Mouse (Mus musculus): Measurements from ENCODE around the gene Bnip2.

DNA sequence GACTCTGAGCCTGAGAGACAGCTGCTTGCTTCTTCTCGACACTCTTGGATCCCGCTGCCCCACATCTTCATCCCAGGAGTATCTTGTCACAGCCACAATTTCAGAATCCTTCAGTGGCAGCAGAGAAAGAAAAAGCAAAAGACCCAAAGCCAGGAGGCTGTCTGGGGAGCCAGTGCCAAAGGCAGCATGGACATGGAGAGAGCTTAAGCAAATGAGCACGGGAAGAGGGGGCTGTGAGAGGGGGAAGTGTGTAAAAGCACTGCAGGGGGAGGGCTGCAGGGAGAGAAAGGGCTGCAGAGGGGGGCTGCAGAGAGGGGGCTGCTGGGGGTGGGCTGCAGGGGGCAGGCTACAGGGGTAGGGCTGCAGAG, 60.1 kb downstream of the Bnip2 start:
- TF ChIP-seq EP300 (IDR thresholded peaks at IDR 0.05; ENCODE audit: low read depth), result no peak
- TF ChIP-seq CTCF (IDR thresholded peaks at IDR 0.05; ENCODE audit: low read depth), result no peak
